Mouse (Mus musculus) midbrain, postnatal 0 days (tissue): ENCODE results near the gene AC124502.3. TPM values are rescaled to one million over a fixed set of nuclear protein-coding genes. Genes with fewer than 3 reads are reported as not detected.

Experiments used
- ATAC-seq: fragments of 200-750 bp; cut with Nextera tagmentation; 2 replicates; pipeline ENCODE4 v1.8.0; 2017; ENCODE audit warnings: moderate number of reproducible peaks, mild to moderate bottlenecking, moderate TSS enrichment, moderate library complexity; ENCODE audit not compliant: low FRiP score
- DNase-seq: peaks from one replicate; pipeline ENCODE4 v3.0.0-alpha.2; 2015; ENCODE audit warnings: low spot score
- H3K27ac ChIP-seq: fragments of 300-500 bp; sonication (generic); 2 replicates; pipeline ENCODE4 v1.5.1; 2014; ENCODE audit warnings: low read depth, mild to moderate bottlenecking, low read length, mixed read lengths
- H3K27me3 ChIP-seq: fragments of 300-500 bp; sonication (generic); 2 replicates; pipeline ENCODE4 v1.6.1; 2014; ENCODE audit warnings: low read length, control low read depth, mixed read lengths; ENCODE audit not compliant: insufficient read depth
- H3K36me3 ChIP-seq: fragments of 300-500 bp; sonication (generic); 2 replicates; pipeline ENCODE4 v1.6.1; 2014; ENCODE audit warnings: low read length, control low read depth, mixed read lengths; ENCODE audit not compliant: insufficient read depth
- H3K4me1 ChIP-seq: fragments of 300-500 bp; sonication (generic); 2 replicates; pipeline ENCODE4 v1.6.1; 2014; ENCODE audit warnings: mild to moderate bottlenecking, control low read depth, antibody characterized with exemption, low read length, mixed read lengths; ENCODE audit not compliant: insufficient read depth
- H3K4me2 ChIP-seq: fragments of 300-500 bp; sonication (generic); 2 replicates; pipeline ENCODE4 v1.6.1; 2014; ENCODE audit warnings: low read depth, mild to moderate bottlenecking, low read length, mixed read lengths; ENCODE audit not compliant: poor library complexity, severe bottlenecking
- H3K4me3 ChIP-seq: fragments of 300-500 bp; sonication (generic); 2 replicates; pipeline ENCODE4 v1.5.1; 2014; ENCODE audit warnings: low read depth, mild to moderate bottlenecking, low read length, moderate library complexity
- H3K9ac ChIP-seq: fragments of 300-500 bp; sonication (generic); replicated peaks from 2 replicates; pipeline ENCODE4 v1.6.1; 2014; ENCODE audit warnings: mild to moderate bottlenecking, low read length, moderate library complexity, mixed read lengths; ENCODE audit not compliant: poor library complexity, severe bottlenecking
- H3K9me3 ChIP-seq: fragments of 300-500 bp; sonication (generic); 2 replicates; pipeline ENCODE4 v1.6.1; 2016; ENCODE audit warnings: low read length, control low read depth
- CTCF ChIP-seq: IDR thresholded peaks from 2 replicates; pipeline ENCODE4 v1.5.1; 2016; ENCODE audit warnings: antibody characterized with exemption, mild to moderate bottlenecking
- WGBS: fragments of 180-500 bp; shearing (Covaris S2); extraction: QIAGEN DNeasy Blood & Tissue Kit; methylation state at CpG from one replicate; pipeline ENCODE4 v1.1.7; 2014; 5-methylcytosine and 5-hydroxymethylcytosine counted together
- polyA plus RNA-seq: library from polyadenylated mRNA; unstranded; fragments of >200 nt; fragmentation: Nextera tagmentation; extraction: Ambion mirVana; gene quantifications from 2 replicates; pipeline ENCODE4 v1.2.1, GENCODE M21; 2015
- total RNA-seq: library from RNA; depleted of rRNA; stranded (reverse); fragments of >200 nt; gene quantifications from 2 replicates; pipeline ENCODE4 v1.2.3, GENCODE M21; 2014

The AC124502.3 gene
- total and polyA plus RNA-seq, 2 experiments from 2014 or later = 3.7 to 12.5 TPM

DNA sequence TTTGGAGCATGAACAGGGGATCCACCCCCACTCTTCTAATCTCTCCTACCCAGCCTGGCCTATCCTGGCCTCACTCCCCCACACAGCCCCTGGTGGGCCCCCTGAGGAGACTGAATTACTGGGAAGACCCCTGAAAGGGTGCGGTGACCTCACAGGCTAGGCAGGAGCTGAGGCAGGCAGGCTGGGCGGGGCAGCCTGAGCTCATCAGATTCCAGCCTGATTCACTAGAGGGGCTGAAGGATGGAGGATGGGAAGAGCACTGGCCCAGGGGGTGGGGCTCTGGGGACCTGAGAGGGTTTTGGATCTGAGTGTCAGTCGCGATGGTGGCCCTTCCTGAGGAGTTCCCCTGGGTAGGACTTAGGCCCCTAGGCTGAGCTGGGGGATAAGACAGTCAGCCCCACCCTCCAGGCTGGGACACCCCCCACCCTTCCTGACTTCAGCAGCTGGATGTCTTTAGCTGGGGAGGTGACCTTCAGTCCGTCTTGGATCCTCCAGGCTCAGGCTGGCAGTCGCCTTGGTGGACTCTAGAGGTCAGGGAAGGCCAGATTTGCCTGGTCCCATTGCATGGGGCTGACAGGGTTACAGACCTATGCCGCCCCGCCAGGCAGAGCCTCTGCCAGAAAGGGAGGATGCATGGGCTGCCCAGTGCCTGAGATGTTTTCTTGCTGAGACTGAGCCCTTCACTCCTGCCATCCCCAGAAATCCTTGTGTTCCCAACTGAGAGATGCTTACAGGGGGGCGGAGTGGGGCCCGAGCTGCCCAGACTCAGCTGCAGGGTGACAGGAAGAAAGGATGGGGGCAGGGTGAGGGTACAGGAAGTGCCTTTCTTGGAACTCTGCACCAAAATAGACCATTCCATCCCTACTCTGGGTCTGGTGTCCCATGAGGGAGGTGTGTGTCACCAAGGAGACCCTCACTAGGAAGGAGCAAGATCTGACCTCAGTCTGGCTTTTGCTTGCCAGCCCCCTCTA is 20.4 kb downstream of the AC124502.3 start:
- ATAC-seq = 0 out of 2 replicates have a peak, but pooled peaks have one; percentile 15
- no peak for TF ChIP-seq CTCF
- no peak overlapping the region for H3K4me2 ChIP-seq
- no peak for DNase-seq
- no peaks in the 10 kb centered on the region for H3K27me3 ChIP-seq
- no peak overlapping the region for H3K4me3 ChIP-seq
- no peak overlapping the region for H3K9ac ChIP-seq
- H3K36me3 ChIP-seq = no peaks in the 10 kb centered on the region
- H3K27ac ChIP-seq = no peak overlapping the region
- H3K4me1 ChIP-seq = no peaks in the 10 kb centered on the region
- H3K9me3 ChIP-seq = no peaks in the 10 kb centered on the region
- 22% methylated on average over 10 of the region's 10 CpGs for WGBS

DNA sequence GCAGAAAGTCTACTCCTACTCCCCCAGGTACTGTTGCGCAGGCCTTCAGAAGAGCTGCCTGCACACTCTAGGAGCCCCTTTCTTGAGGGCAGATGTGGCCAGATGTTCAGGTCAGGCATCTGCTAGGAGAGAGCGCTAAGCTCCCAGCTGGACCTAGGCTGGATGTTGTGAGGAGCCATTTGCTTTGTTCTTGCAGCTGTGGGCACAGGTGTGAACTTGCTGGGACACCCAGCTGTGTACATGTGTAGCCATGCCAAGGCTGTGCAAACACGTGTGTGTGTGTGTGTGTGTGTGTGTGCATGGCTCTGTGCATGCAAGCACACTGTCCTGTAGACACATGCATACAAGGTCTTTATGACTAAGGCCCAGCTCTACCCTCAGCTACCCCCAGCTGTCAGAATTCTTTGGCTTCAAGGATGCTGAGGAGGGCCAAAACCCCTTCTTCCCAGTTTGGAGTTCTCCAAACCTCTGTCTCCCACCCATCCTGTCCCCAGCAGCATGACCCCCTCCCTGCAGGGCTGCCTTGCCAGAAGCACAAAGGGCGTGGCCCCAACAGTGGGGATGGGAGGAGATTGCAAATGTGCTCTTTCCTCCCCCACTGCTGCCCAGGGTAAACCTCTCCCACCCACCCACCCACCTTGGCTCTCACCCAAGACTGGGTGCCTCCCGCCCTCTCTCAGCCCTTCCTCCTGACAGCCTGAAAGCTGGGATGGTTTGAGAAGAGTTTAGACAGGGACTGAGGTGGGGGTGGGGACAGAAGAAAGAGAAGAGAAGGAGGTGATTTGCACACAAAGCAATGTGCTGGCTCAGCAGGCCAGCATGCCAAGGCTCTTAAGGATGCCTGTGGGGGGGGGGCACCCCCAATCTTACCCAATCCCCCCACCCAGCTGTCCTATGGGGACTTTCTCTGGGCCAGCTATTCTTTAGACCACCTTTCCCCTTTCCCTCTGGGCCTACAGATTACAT is 22.0 kb downstream of the AC124502.3 start:
- WGBS = 56% methylated on average over 4 of the region's 5 CpGs

DNA sequence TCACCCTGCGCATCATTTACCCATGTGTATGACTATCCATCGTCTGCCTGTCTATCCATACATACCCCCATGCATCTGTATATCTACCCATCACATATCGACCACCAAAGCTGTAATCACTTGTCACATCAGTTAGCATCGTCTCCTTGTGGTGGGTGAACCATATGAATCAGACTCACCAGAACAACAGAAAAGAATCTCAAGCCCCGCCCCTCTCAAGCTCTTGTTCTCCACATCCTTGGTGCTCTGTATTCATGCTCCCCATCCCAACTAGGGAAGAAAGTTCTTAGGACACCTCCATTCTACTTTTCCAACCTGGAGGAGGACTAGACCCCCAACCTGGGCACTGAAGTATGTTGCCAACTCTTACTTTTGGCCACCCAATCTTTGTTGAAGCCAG is 23.4 kb downstream of the AC124502.3 start:
- DNase-seq (no peak), ATAC-seq (no peak)
- Histone ChIP-seq H3K4me3 (no peak overlapping the region), H3K4me2 (no peak overlapping the region), H3K27ac (no peak overlapping the region), H3K27me3 (peaks cover 3% of the 10 kb centered on the region; the same call in 1 of the 2 replicates), H3K4me1 (no peaks in the 10 kb centered on the region), H3K36me3 (no peaks in the 10 kb centered on the region), H3K9me3 (no peaks in the 10 kb centered on the region), H3K9ac (no peak overlapping the region)
- TF ChIP-seq CTCF = no peak
- 85% methylated on average over 5 of the region's 5 CpGs for WGBS

More for the DNA sequence above, 22.0 kb downstream of the AC124502.3 start:
- H3K9me3 ChIP-seq = no peaks in the 10 kb centered on the region
- DNase-seq = no peak
- no peaks in the 10 kb centered on the region for H3K4me1 ChIP-seq
- no peak overlapping the region for H3K27ac ChIP-seq
- H3K4me2 ChIP-seq = no peak overlapping the region
- ATAC-seq = no peak
- no peak overlapping the region for H3K9ac ChIP-seq
- H3K36me3 ChIP-seq = no peaks in the 10 kb centered on the region
- H3K4me3 ChIP-seq = no peak overlapping the region
- TF ChIP-seq CTCF = no peak
- H3K27me3 ChIP-seq = no peaks in the 10 kb centered on the region

DNA sequence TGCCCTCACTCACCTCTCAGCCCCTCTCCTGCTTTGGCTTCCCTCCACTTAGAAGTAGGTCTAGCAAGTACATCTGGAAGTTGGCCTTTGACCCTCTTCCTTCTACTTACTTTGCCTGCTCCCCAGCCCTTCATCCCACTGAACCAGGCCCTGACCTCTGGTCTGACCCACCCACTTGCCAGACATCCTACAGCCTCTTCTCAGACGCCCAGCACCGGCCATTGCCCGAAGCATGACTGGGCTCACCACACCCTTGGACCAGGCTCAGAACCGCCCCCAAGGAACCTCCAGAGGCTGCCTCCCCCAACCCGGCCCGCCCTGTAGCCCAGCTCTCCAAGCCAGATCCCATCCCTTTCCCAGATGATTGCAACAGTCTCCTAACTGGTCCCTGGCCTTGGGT is 23.8 kb downstream of the AC124502.3 start:
- no peak for DNase-seq
- H3K27me3 ChIP-seq = peaks cover 4% of the 10 kb centered on the region; the same call in 1 of the 2 replicates
- WGBS = 90% methylated on average over 6 of the region's 6 CpGs

DNA sequence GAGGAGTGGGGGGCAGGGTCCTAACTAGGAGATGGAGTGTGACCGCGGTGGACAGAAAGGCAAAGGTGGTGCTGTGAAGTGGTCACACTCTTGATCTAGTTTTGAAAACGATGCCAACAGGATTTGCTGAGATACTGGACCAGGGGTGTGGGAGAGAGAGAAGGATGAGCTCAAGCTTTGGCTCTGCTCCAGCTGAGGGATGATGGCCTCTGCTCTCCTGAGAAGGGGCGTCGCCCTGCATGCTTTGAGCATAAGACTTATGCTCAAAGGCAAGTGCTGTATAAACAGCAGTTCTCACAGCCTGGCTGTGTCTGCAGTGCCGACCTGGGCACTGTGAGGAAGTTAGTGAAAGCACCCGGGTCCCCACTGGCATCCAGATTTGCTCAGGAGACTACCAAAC is 26.4 kb downstream of the AC124502.3 start:
- Histone ChIP-seq H3K27me3 (peaks cover 25% of the 10 kb centered on the region), H3K27ac (no peak overlapping the region), H3K4me3 (no peak overlapping the region), H3K36me3 (no peaks in the 10 kb centered on the region), H3K9me3 (no peaks in the 10 kb centered on the region), H3K4me1 (peaks cover 3% of the 10 kb centered on the region; the same call in 1 of the 2 replicates), H3K4me2 (no peak overlapping the region), H3K9ac (no peak overlapping the region)
- TF ChIP-seq CTCF = no peak
- 64% methylated on average over 7 of the region's 7 CpGs for WGBS
- DNase-seq (no peak), ATAC-seq (no peak)

More for the DNA sequence above, 23.8 kb downstream of the AC124502.3 start:
- H3K9me3 ChIP-seq = no peaks in the 10 kb centered on the region
- no peak overlapping the region for H3K9ac ChIP-seq
- H3K4me1 ChIP-seq = no peaks in the 10 kb centered on the region
- no peak for ATAC-seq
- TF ChIP-seq CTCF = no peak
- H3K4me3 ChIP-seq = no peak overlapping the region
- no peaks in the 10 kb centered on the region for H3K36me3 ChIP-seq
- no peak overlapping the region for H3K4me2 ChIP-seq
- H3K27ac ChIP-seq = no peak overlapping the region
